Mouse (Mus musculus): ENCODE results near the gene Tnfrsf14.

DNA sequence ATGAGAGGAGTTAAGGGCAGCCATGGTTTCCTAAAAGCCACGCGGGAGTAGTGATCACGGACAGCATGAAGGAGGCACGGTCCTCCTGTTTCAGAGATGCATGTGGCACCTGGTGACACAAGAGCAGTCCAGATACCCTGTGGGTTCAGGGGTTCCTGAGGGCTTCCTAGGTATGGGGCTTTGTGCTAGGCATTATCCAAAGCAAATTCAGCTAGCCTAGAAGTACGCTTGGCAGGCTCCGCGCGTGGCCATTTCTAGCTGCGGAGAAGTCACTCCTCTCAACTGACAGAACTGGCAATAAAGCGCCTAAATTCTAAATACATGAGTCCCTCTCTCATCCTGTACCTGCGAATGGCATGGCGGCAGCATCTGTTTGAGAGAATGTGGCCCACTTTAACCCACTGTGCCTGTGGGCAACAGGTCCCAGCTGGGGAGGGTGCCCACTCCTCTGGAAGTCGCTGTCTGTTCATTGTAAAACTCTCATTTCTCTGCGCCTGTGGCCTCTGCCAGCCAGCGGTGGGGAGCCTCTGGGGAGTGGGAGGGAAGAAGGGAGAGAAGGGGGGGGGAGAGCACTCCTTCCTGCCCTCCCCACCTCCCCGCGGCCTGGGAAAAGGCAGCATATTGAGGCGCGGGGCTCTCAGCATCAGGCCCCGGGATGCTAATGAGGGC is 31.8 kb upstream of the Tnfrsf14 start:
- TF ChIP-seq EP300 (IDR thresholded peaks at IDR 0.05; ENCODE audit: low read depth) (no peak), CTCF (IDR thresholded peaks at IDR 0.05; ENCODE audit: low read depth) (no peak)
